Mouse (Mus musculus): ENCODE measurements around the gene Nceh1. TPM values are rescaled to one million over a fixed set of nuclear protein-coding genes. Genes with fewer than 3 reads are reported as not detected.

Gene Nceh1
- total and polyA plus RNA-seq, 3 experiments, result 8.5 to 11.8 (median 9.2) TPM

DNA sequence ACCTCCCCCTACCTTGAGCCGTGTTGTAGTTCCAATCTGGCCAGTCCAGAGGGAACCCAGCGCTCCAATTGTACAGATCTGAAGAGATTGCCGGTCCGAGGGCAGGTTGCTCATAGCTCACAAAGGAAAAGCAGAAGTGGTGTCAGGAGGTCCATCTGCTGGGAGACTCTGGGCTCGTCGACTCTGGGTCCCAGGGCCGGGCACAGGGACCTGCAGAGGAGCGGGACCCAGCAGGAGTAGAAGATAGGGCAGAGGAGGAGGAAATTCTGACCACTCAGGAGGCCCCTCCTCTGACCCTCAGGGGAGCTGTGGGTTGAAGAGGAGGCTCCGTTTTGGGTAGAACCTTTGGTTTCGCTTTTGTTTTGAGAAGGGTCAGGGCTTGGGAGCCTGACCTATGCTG, 75.7 kb downstream of the Nceh1 start:
- in situ Hi-C loops (cut with MboI; ENCODE audit: low pct_ligation_motif_present, low pct_unique_long_range_greater_than_20kb, low sequenced_read_pairs), result loop anchor here (25.0 kb wide), 1 partner anchor 204 kb away; no protein-coding TSS in a partner anchor
- peak overlapping the region; percentile 69 for H3K4me2 ChIP-seq (ENCODE audit: insufficient read depth, low read depth, poor library complexity, severe bottlenecking)
- no peaks in the 10 kb centered on the region for H3K27me3 ChIP-seq (replicated peaks)
- 0 out of 4 replicates have a peak, but pooled peaks of 1 of the 2 experiments have one; percentile 13 for TF ChIP-seq CTCF (conservative IDR thresholded peaks at IDR 0.05 in 1 of 2, IDR thresholded peaks at IDR 0.05 in 1 of 2; ENCODE audit: low read depth in 2 of 2, low read length in 2 of 2)
- no peak for TF ChIP-seq ZNF384 (IDR thresholded peaks at IDR 0.05; ENCODE audit: low read depth, low read length)
- TF ChIP-seq CHD1 (IDR thresholded peaks at IDR 0.05; ENCODE audit: low read depth, low read length), result no peak
- TF ChIP-seq ETS1 (conservative IDR thresholded peaks at IDR 0.05; ENCODE audit: low read depth, low read length), result peak; percentile 69
- no peak for TF ChIP-seq PAX5 (IDR thresholded peaks at IDR 0.05; ENCODE audit: low read length)
- peak; percentile 25; the same call in 1 of the 2 replicates for TF ChIP-seq JUN (IDR thresholded peaks at IDR 0.05; ENCODE audit: insufficient read depth, low read depth, low read length)
- TF ChIP-seq RCOR1 (conservative IDR thresholded peaks at IDR 0.05; ENCODE audit: low read depth, low read length), result no peak; the same call in 1 of the 2 replicates
- TF ChIP-seq E2F4 (IDR thresholded peaks at IDR 0.05; ENCODE audit: insufficient replicate concordance, low read depth, low read length), result no peak
- TF ChIP-seq MAFK (IDR thresholded peaks at IDR 0.05; ENCODE audit: insufficient replicate concordance, low read length), result 0 out of 2 replicates have a peak, but pooled peaks have one; percentile 16
- TF ChIP-seq JUND (conservative IDR thresholded peaks at IDR 0.05; ENCODE audit: low read depth, low read length), result no peak
- no peak for TF ChIP-seq NRF1 (IDR thresholded peaks at IDR 0.05; ENCODE audit: low read depth, low read length)
- no peak for TF ChIP-seq USF2 (conservative IDR thresholded peaks at IDR 0.05; ENCODE audit: low read depth, low read length)
- no peak for TF ChIP-seq UBTF (IDR thresholded peaks at IDR 0.05; ENCODE audit: low read depth, low read length)
- no peak for TF ChIP-seq MYC (IDR thresholded peaks at IDR 0.05; ENCODE audit: low read depth, low read length)
- TF ChIP-seq KAT2A (IDR thresholded peaks at IDR 0.05; ENCODE audit: insufficient replicate concordance, low read length), result 0 out of 2 replicates have a peak, but pooled peaks have one; percentile 43
- peak; percentile 48; the same call in 1 of the 2 replicates for TF ChIP-seq TCF12 (IDR thresholded peaks at IDR 0.05; ENCODE audit: low read depth, low read length)
- 0 out of 2 replicates have a peak, but pooled peaks have one; percentile 18 for TF ChIP-seq HCFC1 (IDR thresholded peaks at IDR 0.05; ENCODE audit: low read depth, low read length)
- no peak for TF ChIP-seq TBP (conservative IDR thresholded peaks at IDR 0.05; ENCODE audit: low read depth, low read length)
- no peak; the same call in 1 of the 2 replicates for TF ChIP-seq POLR2A (IDR thresholded peaks at IDR 0.05; ENCODE audit: low read depth, low read length)
- 0 out of 2 replicates have a peak, but pooled peaks have one; percentile 18 for TF ChIP-seq ELF1 (IDR thresholded peaks at IDR 0.05; ENCODE audit: low read depth, low read length)
- TF ChIP-seq EP300 (IDR thresholded peaks at IDR 0.05; ENCODE audit: low read length), result peak; percentile 72
- TF ChIP-seq MEF2A (IDR thresholded peaks at IDR 0.05; ENCODE audit: borderline replicate concordance, low read depth, low read length), result peak; percentile 60; the same call in 1 of the 2 replicates
- no peak for TF ChIP-seq POLR2AphosphoS2 (IDR thresholded peaks at IDR 0.05; ENCODE audit: low read depth, low read length)
- TF ChIP-seq IRF4 (IDR thresholded peaks at IDR 0.05; ENCODE audit: low read depth, low read length), result peak; percentile 90
- TF ChIP-seq SMC3 (IDR thresholded peaks at IDR 0.05; ENCODE audit: low read depth, low read length), result no peak
- 0 out of 2 replicates have a peak, but pooled peaks have one; percentile 32 for TF ChIP-seq ZMIZ1 (IDR thresholded peaks at IDR 0.05; ENCODE audit: low read depth, low read length)
- no peak for TF ChIP-seq MXI1 (IDR thresholded peaks at IDR 0.05; ENCODE audit: low read depth, low read length)
- no peak for TF ChIP-seq GABPA (IDR thresholded peaks at IDR 0.05; ENCODE audit: insufficient replicate concordance, low read depth, low read length)
- no peak for TF ChIP-seq ZC3H11A (IDR thresholded peaks at IDR 0.05; ENCODE audit: low read depth, low read length)
- TF ChIP-seq MAZ (IDR thresholded peaks at IDR 0.05; ENCODE audit: low read depth, low read length), result no peak
- TF ChIP-seq BHLHE40 (IDR thresholded peaks at IDR 0.05; ENCODE audit: low read depth, low read length), result peak; percentile 11; the same call in 1 of the 2 replicates
- TF ChIP-seq USF1 (IDR thresholded peaks at IDR 0.05; ENCODE audit: low read depth, low read length), result no peak
- TF ChIP-seq ZKSCAN1 (IDR thresholded peaks at IDR 0.05; ENCODE audit: borderline replicate concordance, low read depth, low read length), result no peak
- no peak for TF ChIP-seq MAX (IDR thresholded peaks at IDR 0.05; ENCODE audit: low read length)
- peak; percentile 47; the same call in 1 of the 2 replicates for TF ChIP-seq NELFE (IDR thresholded peaks at IDR 0.05; ENCODE audit: low read depth, low read length)
- no peak for TF ChIP-seq RAD21 (IDR thresholded peaks at IDR 0.05; ENCODE audit: low read depth, low read length)
- no peak for TF ChIP-seq SIN3A (IDR thresholded peaks at IDR 0.05; ENCODE audit: low read length)
- TF ChIP-seq CHD2 (IDR thresholded peaks at IDR 0.05; ENCODE audit: low read length), result no peak; the same call in 1 of the 2 replicates
- 0 out of 4 replicates have a peak, but pooled peaks cover 0 to 2% of the 10 kb centered on the region in 2 experiments for H3K4me1 ChIP-seq (ENCODE audit: control insufficient read depth in 1 of 2, insufficient read depth in 2 of 2)
- dilution Hi-C loops (cut with MboI; ENCODE audit: extremely low pct_ligation_motif_present, extremely low pct_unique_long_range_greater_than_20kb, low sequenced_read_pairs), result no loop called here
- H3K27ac ChIP-seq (ENCODE audit: insufficient read depth, low read depth), result no peak overlapping the region
- H3K4me3 ChIP-seq (replicated peaks in 1 of 3; ENCODE audit: low read depth in 2 of 3, low read length in 2 of 3, poor library complexity in 1 of 3), result peak overlapping the region; percentile 36 to 58 (median 54)
- H3K9ac ChIP-seq (ENCODE audit: insufficient read depth, low read depth), result peak overlapping the region; percentile 61
- no peaks in the 10 kb centered on the region for H3K36me3 ChIP-seq (replicated peaks in 1 of 2; ENCODE audit: control insufficient read depth in 1 of 2, insufficient read depth in 1 of 2, low read length in 1 of 2)
- H3K79me2 ChIP-seq (replicated peaks; ENCODE audit: control insufficient read depth, extremely low read depth, insufficient read depth, poor library complexity, severe bottlenecking), result no peaks in the 10 kb centered on the region
- H3K9me3 ChIP-seq (replicated peaks; ENCODE audit: low read length), result no peaks in the 10 kb centered on the region
- DNase-seq (ENCODE audit: extremely low read depth), result peak; percentile 57
